8 mouse cellular contexts compared by ENCODE assay signal in genomic region chr5:115273549-115274135, GRCm38 (mm10). TPM values are rescaled to one million over a fixed set of nuclear protein-coding genes. Genes with fewer than 3 reads are reported as not detected.
DNase-seq lines count a peak whose midpoint lies in the region; ATAC-seq lines count a peak whose summit lies in the region.

No protein-coding gene starts in this region.

- no peaks in the 10 kb centered on the region for H3K27me3 ChIP-seq in neural tube, embryonic 11.5 days (ENCODE audit: control insufficient read depth, insufficient read depth, low read length)
- no peaks in the 10 kb centered on the region for H3K27me3 ChIP-seq in liver, embryonic 13.5 days

- H3K4me3 ChIP-seq in neural tube, embryonic 11.5 days (ENCODE audit: low read depth, low read length): no peak overlapping the region
- peak overlapping the region; percentile 98; the same call in 1 of the 2 replicates for H3K4me3 ChIP-seq in liver, embryonic 13.5 days (replicated peaks)

- H3K9me3 ChIP-seq in neural tube, embryonic 11.5 days (ENCODE audit: control insufficient read depth, low read length): no peaks in the 10 kb centered on the region
- H3K9me3 ChIP-seq in liver, embryonic 13.5 days (replicated peaks): no peaks in the 10 kb centered on the region

- H3K27ac ChIP-seq in neural tube, embryonic 11.5 days (ENCODE audit: low read depth, low read length): no peak overlapping the region
- peak overlapping the region; percentile 67 for H3K27ac ChIP-seq in liver, embryonic 13.5 days

- 73% methylated on average over 6 of the region's 6 CpGs for WGBS in neural tube, embryonic 11.5 days
- 69% methylated on average over 6 of the region's 6 CpGs for WGBS in liver, embryonic 13.5 days (ENCODE audit: insufficient replicate concordance)

- peaks cover 17% of the 10 kb centered on the region for H3K4me1 ChIP-seq in neural tube, embryonic 11.5 days (ENCODE audit: control insufficient read depth, insufficient read depth, low read length)
- H3K4me1 ChIP-seq in liver, embryonic 13.5 days (replicated peaks): peaks cover 63% of the 10 kb centered on the region

- no peak for ATAC-seq in cerebellum, adult (ENCODE audit: insufficient number of reproducible peaks, low FRiP score, low TSS enrichment)
- no peak for ATAC-seq in neural tube, embryonic 11.5 days (ENCODE audit: insufficient read depth, low FRiP score, low TSS enrichment)
- no peak for ATAC-seq in liver, embryonic 13.5 days (ENCODE audit: low read depth)

- H3K9ac ChIP-seq in neural tube, embryonic 11.5 days (ENCODE audit: low read length): peak overlapping the region; percentile 45; the same call in 1 of the 2 replicates
- H3K9ac ChIP-seq in liver, embryonic 13.5 days: peak overlapping the region; percentile 99; the same call in 1 of the 2 replicates

- H3K4me2 ChIP-seq in neural tube, embryonic 11.5 days (ENCODE audit: low read depth): no peak overlapping the region; the same call in 1 of the 2 replicates
- peak overlapping the region; percentile 70 for H3K4me2 ChIP-seq in liver, embryonic 13.5 days

- no peaks in the 10 kb centered on the region; the same call in 1 of the 2 replicates for H3K36me3 ChIP-seq in neural tube, embryonic 11.5 days (ENCODE audit: control insufficient read depth, insufficient read depth, low read length)
- H3K36me3 ChIP-seq in liver, embryonic 13.5 days: peaks cover 24% of the 10 kb centered on the region

- peak; percentile 43 for DNase-seq in cerebellum, adult 9-10 months
- no peak for DNase-seq in neural tube, embryonic 11.5 days (ENCODE audit: low spot score)
- no peak for DNase-seq in neural tube, embryonic 10.5 days (ENCODE audit: extremely low spot score, low spot score)
- no peak for DNase-seq in liver, embryonic 13.5 days
- DNase-seq in adrenal gland, postnatal 4 days (ENCODE audit: low spot score in 2 of 2): no peak
- DNase-seq in right cerebral cortex, postnatal 14 days: no peak
- DNase-seq in cerebellum, adult 11-12 months: no peak

RNA-seq across cellular contexts. Expression of gene Rnf10, which starts 0.9 kb away (rescaled TPM):
- 106 and 119 TPM in 2 replicates for polyA plus RNA-seq in neural tube, embryonic 11.5 days (2014; fragmentation: Nextera tagmentation; extraction: Ambion mirVana)
- polyA plus RNA-seq in liver, embryonic 13.5 days (2015; fragmentation: Nextera tagmentation; extraction: Ambion mirVana): 122 and 126 TPM in 2 replicates
- 100 to 1,000 TPM; 214 to 224 TPM for total RNA-seq in adrenal gland, postnatal 4 days (2021)

RNA-seq across cellular contexts. Expression of gene Coq5, which starts 5.8 kb away (rescaled TPM):
- 58.5 and 61.0 TPM in 2 replicates for polyA plus RNA-seq in neural tube, embryonic 11.5 days (2014; fragmentation: Nextera tagmentation; extraction: Ambion mirVana)
- 38.1 and 42.0 TPM in 2 replicates for polyA plus RNA-seq in liver, embryonic 13.5 days (2015; fragmentation: Nextera tagmentation; extraction: Ambion mirVana)
- total RNA-seq in adrenal gland, postnatal 4 days (2021): 10 to 100 TPM; 54.4 to 59.8 TPM

RNA-seq across cellular contexts. Expression of gene Dynll1, which starts 27.2 kb away (rescaled TPM):
- polyA plus RNA-seq in neural tube, embryonic 11.5 days (2014; fragmentation: Nextera tagmentation; extraction: Ambion mirVana): 1,631 and 1,672 TPM in 2 replicates
- polyA plus RNA-seq in liver, embryonic 13.5 days (2015; fragmentation: Nextera tagmentation; extraction: Ambion mirVana): 744 and 768 TPM in 2 replicates
- 100 to 1,000 TPM; 219 to 273 TPM for total RNA-seq in adrenal gland, postnatal 4 days (2021)

RNA-seq across cellular contexts. Expression of gene Pop5, which starts 38.0 kb away (rescaled TPM):
- 121 and 122 TPM in 2 replicates for polyA plus RNA-seq in neural tube, embryonic 11.5 days (2014; fragmentation: Nextera tagmentation; extraction: Ambion mirVana)
- polyA plus RNA-seq in liver, embryonic 13.5 days (2015; fragmentation: Nextera tagmentation; extraction: Ambion mirVana): 120 and 127 TPM in 2 replicates
- total RNA-seq in adrenal gland, postnatal 4 days (2021): 10 to 100 TPM; 45.9 to 46.8 TPM

RNA-seq across cellular contexts. Expression of gene Srsf9, which starts 53.3 kb away (rescaled TPM):
- 327 and 330 TPM in 2 replicates for polyA plus RNA-seq in neural tube, embryonic 11.5 days (2014; fragmentation: Nextera tagmentation; extraction: Ambion mirVana)
- polyA plus RNA-seq in liver, embryonic 13.5 days (2015; fragmentation: Nextera tagmentation; extraction: Ambion mirVana): 130 and 143 TPM in 2 replicates
- total RNA-seq in adrenal gland, postnatal 4 days (2021): 10 to 100 TPM; 83.9 to 87.4 TPM
